Comparison of ENCODE assay signal across 10 mouse cellular contexts in the genomic region with DNA sequence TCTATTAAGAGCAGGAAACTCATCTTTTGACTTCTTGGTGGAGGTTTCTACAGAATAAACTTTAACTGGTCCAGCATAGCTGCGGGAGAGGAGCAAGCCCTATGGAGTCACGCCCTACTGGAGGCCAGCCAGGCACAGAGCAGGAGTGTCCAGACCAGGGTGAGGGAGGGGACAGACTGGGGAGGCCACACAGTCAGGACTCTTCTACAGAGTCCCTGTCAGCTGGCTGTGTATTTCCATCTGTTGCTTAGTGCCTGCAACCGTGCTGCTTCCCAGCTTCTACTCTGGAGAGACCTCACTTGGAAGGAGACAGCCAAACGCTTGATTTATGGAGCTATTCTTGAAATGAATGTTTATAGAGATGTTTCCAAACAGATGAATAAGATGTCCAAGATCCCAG. TPM values are rescaled to one million over a fixed set of nuclear protein-coding genes. Genes with fewer than 3 reads are reported as not detected.
DNase-seq lines count a peak whose midpoint lies in the region; ATAC-seq lines count a peak whose summit lies in the region.
"Had no signal": no experiment of that assay in that cellular context is flagged by ENCODE, and none has a peak within 500 bp of the region (broad histone marks: within the 10 kb centered on the region; RNA-seq: fewer than 3 reads in every experiment).

No protein-coding gene starts in this region.

- no peak overlapping the region for H3K9ac ChIP-seq in forebrain, embryonic 11.5 days (ENCODE audit: low read length)
- H3K9ac ChIP-seq in forebrain, embryonic 13.5 days: no peak overlapping the region
- H3K9ac ChIP-seq: limb, embryonic 12.5 days had no signal

- no peak overlapping the region for H3K4me2 ChIP-seq in forebrain, embryonic 11.5 days (ENCODE audit: low read depth, low read length, severe bottlenecking)
- H3K4me2 ChIP-seq in forebrain, embryonic 13.5 days: no peak overlapping the region
- H3K4me2 ChIP-seq: limb, embryonic 12.5 days had no signal

- H3K36me3 ChIP-seq in forebrain, embryonic 11.5 days (ENCODE audit: control insufficient read depth, insufficient read depth, low read length): no peaks in the 10 kb centered on the region
- no peaks in the 10 kb centered on the region for H3K36me3 ChIP-seq in forebrain, embryonic 13.5 days (ENCODE audit: poor library complexity, severe bottlenecking)
- H3K36me3 ChIP-seq: limb, embryonic 12.5 days; midbrain, embryonic 10.5 days had no signal

- ATAC-seq in forebrain, embryonic 11.5 days (replicated peaks; ENCODE audit: low FRiP score): no peak
- ATAC-seq in forebrain, embryonic 13.5 days: no peak

- no peak overlapping the region for H3K4me3 ChIP-seq in forebrain, embryonic 11.5 days (ENCODE audit: low read depth, low read length)
- no peak overlapping the region for H3K4me3 ChIP-seq in forebrain, embryonic 13.5 days
- H3K4me3 ChIP-seq: limb, embryonic 12.5 days; midbrain, embryonic 10.5 days had no signal

- H3K27me3 ChIP-seq in forebrain, embryonic 11.5 days (ENCODE audit: control insufficient read depth, insufficient read depth, low read length): no peaks in the 10 kb centered on the region
- H3K27me3 ChIP-seq in forebrain, embryonic 13.5 days: peaks cover 13% of the 10 kb centered on the region; the same call in 1 of the 2 replicates

- WGBS in forebrain, embryonic 11.5 days: 91% methylated on average over 4 of the region's 4 CpGs
- 88% methylated on average over 4 of the region's 4 CpGs for WGBS in forebrain, embryonic 13.5 days

- H3K27ac ChIP-seq in forebrain, embryonic 11.5 days (ENCODE audit: low read depth, low read length): no peak overlapping the region
- no peak overlapping the region for H3K27ac ChIP-seq in forebrain, embryonic 13.5 days
- H3K27ac ChIP-seq: limb, embryonic 12.5 days; midbrain, embryonic 10.5 days had no signal

- peak; percentile 38 for DNase-seq in forebrain, embryonic 11.5 days (ENCODE audit: low spot score)
- DNase-seq in testis, postnatal 14 days (ENCODE audit: low spot score): peak; percentile 38
- DNase-seq in testis, postnatal 10 days (ENCODE audit: low spot score): no peak
- DNase-seq in kidney, postnatal 4 days: peak; percentile 81 to 84
- DNase-seq in urinary bladder, postnatal 4 days (ENCODE audit: low spot score in 2 of 2): peak; percentile 79 to 80
- no peak for DNase-seq in layer of hippocampus, postnatal 14 days (ENCODE audit: low spot score in 2 of 2)
- no peak for DNase-seq in yolk sac, embryonic 10.5 days (ENCODE audit: low spot score)

- no peaks in the 10 kb centered on the region for H3K9me3 ChIP-seq in forebrain, embryonic 11.5 days (ENCODE audit: control insufficient read depth, low read length)
- no peaks in the 10 kb centered on the region for H3K9me3 ChIP-seq in forebrain, embryonic 13.5 days (replicated peaks)
- H3K9me3 ChIP-seq: limb, embryonic 12.5 days; midbrain, embryonic 10.5 days had no signal

- H3K4me1 ChIP-seq in forebrain, embryonic 11.5 days (replicated peaks; ENCODE audit: control insufficient read depth, insufficient read depth, low read length): peaks cover 8% of the 10 kb centered on the region; the same call in 1 of the 2 replicates
- peaks cover 16% of the 10 kb centered on the region for H3K4me1 ChIP-seq in forebrain, embryonic 13.5 days

RNA-seq across cellular contexts. Expression of gene Slf2, which starts 28.6 kb away (rescaled TPM):
- 55.6 and 59.3 TPM in 2 replicates for polyA plus RNA-seq in forebrain, embryonic 11.5 days (2014; fragmentation: Nextera tagmentation; extraction: Ambion mirVana)
- 30.4 and 34.5 TPM in 2 replicates for polyA plus RNA-seq in forebrain, embryonic 13.5 days (2015; fragmentation: Nextera tagmentation; extraction: Ambion mirVana)
- total RNA-seq in layer of hippocampus, postnatal 14 days (2021): 10 to 100 TPM; 30.8 to 34.0 TPM

Comparison
In these comparisons a context has a peak if more than half of its experiments do, and no peak if none do; other contexts are left out.
1. DNase-seq: peak in forebrain, embryonic 11.5 days (single experiment), testis, postnatal 14 days (single experiment), kidney, postnatal 4 days (2 of 2) and urinary bladder, postnatal 4 days (2 of 2); none in testis, postnatal 10 days (single experiment), layer of hippocampus, postnatal 14 days (0 of 2) and yolk sac, embryonic 10.5 days (single experiment).